Mouse (Mus musculus) heart, adult 2 months (tissue): ENCODE measurements at regions not wholly inside any gene's neighbourhood (a gene's known extent, or its start where the extent isn't known, plus 50 kb on each side); places are given as distances from the start of the nearest gene placed in this dataset.

Experiments used
- CTCF ChIP-seq: fragments of 200-600 bp; IDR thresholded peaks from 2 replicates; pipeline ENCODE4 v1.8.1; 2022; ENCODE audit warnings: antibody characterized with exemption, mild to moderate bottlenecking, moderate library complexity
- EP300 ChIP-seq: fragments of 200-500 bp; IDR thresholded peaks from 2 replicates; pipeline ENCODE4 v1.6.1; 2011; ENCODE audit warnings: low read depth, low read length, control low read depth; ENCODE audit not compliant: insufficient read depth
- POLR2A ChIP-seq: fragments of 200-500 bp; IDR thresholded peaks from 2 replicates; pipeline ENCODE4 v1.6.1; 2011; ENCODE audit warnings: mild to moderate bottlenecking, low read depth, low read length, control low read depth; ENCODE audit not compliant: insufficient read depth

GRCm38 (mm10) chr7:53750985-53751605 lies 1084.2 kb upstream of the Luzp2 start:
- TF ChIP-seq EP300 (no peak), CTCF (no peak), POLR2A (no peak)
